Mouse (Mus musculus) forebrain, embryonic 10.5 days (tissue): ENCODE measurements around the gene Klra2. TPM values are rescaled to one million over a fixed set of nuclear protein-coding genes. Genes with fewer than 3 reads are reported as not detected.
"Not testable (repeated sequence)": the region's sequence is repeated elsewhere in the genome, so short reads cannot be mapped to it uniquely, and the experiment has no call there.

Experiments
- DNase-seq: peaks from one replicate; pipeline ENCODE4 v3.0.0-alpha.2; 2017; ENCODE audit warnings: low spot score; ENCODE audit errors: extremely low spot score
- H3K27ac ChIP-seq: fragments of 300-500 bp; sonication (generic); 2 replicates; pipeline ENCODE4 v1.5.1; 2016; ENCODE audit warnings: mild to moderate bottlenecking
- H3K27me3 ChIP-seq: fragments of 300-500 bp; sonication (generic); 2 replicates; pipeline ENCODE4 v1.6.1; 2016; ENCODE audit warnings: mild to moderate bottlenecking; ENCODE audit not compliant: poor library complexity, severe bottlenecking
- H3K36me3 ChIP-seq: fragments of 300-500 bp; sonication (generic); replicated peaks from 2 replicates; pipeline ENCODE4 v1.6.1; 2016; ENCODE audit warnings: mild to moderate bottlenecking, moderate library complexity
- H3K4me1 ChIP-seq: fragments of 300-500 bp; sonication (generic); 2 replicates; pipeline ENCODE4 v1.6.1; 2016
- H3K4me3 ChIP-seq: fragments of 300-500 bp; sonication (generic); 2 replicates; pipeline ENCODE4 v1.5.1; 2016; ENCODE audit warnings: mild to moderate bottlenecking, moderate library complexity
- H3K9me3 ChIP-seq: fragments of 300-500 bp; sonication (generic); 2 replicates; pipeline ENCODE4 v1.6.1; 2016; ENCODE audit warnings: mild to moderate bottlenecking, moderate library complexity
- WGBS: fragments of 180-500 bp; shearing (Covaris S2); methylation state at CpG from one replicate; pipeline ENCODE4 v1.1.7; 2016; 5-methylcytosine and 5-hydroxymethylcytosine counted together
- polyA plus RNA-seq: library from polyadenylated mRNA; unstranded; fragments of >200 nt; fragmentation: Nextera tagmentation; extraction: Ambion mirVana; gene quantifications from 2 replicates; pipeline ENCODE4 v1.2.1, GENCODE M21; 2016

Klra2 gene
- polyA plus RNA-seq: not detected in 2 replicates

- no peak for DNase-seq
- Histone ChIP-seq H3K36me3 (no peaks in the 10 kb centered on the region), H3K4me3 (no peak within 1 kb of the TSS), H3K27me3 (no peaks in the 10 kb centered on the region), H3K27ac (no peak within 1 kb of the TSS), H3K9me3 (peaks cover 4% of the 10 kb centered on the region; the same call in 1 of the 2 replicates), H3K4me1 (no peaks in the 10 kb centered on the region)
- WGBS: 94% methylated on average over 2 of the region's 2 CpGs
Measured at GRCm38 (mm10) chr6:131247206-131247605, at the start of gene Klra2. Gene Klra2 (minus strand): TSS chr6:131247362.

GRCm38 (mm10) chr6:131294435-131295112 is 47.4 kb upstream of the Klra2 start:
- 90% methylated on average over 5 of the region's 5 CpGs for WGBS
- no peak for DNase-seq

GRCm38 (mm10) chr6:131293916-131294315 is 46.8 kb upstream of the Klra2 start:
- no peak overlapping the region for H3K27ac ChIP-seq
- peak overlapping the region; percentile 73; the same call in 1 of the 2 replicates for H3K4me3 ChIP-seq
- no peaks in the 10 kb centered on the region; the same call in 1 of the 2 replicates for H3K36me3 ChIP-seq
- DNase-seq: no peak
- WGBS: 88% methylated on average over 5 of the region's 5 CpGs
- no peaks in the 10 kb centered on the region for H3K27me3 ChIP-seq
- no peaks in the 10 kb centered on the region for H3K9me3 ChIP-seq
- H3K4me1 ChIP-seq: peaks cover 10% of the 10 kb centered on the region

More at GRCm38 (mm10) chr6:131294435-131295112, 47.4 kb upstream of the Klra2 start:
- Histone ChIP-seq H3K36me3 (no peaks in the 10 kb centered on the region), H3K4me3 (no peak overlapping the region), H3K27ac (no peak overlapping the region), H3K4me1 (peaks cover 10% of the 10 kb centered on the region), H3K27me3 (no peaks in the 10 kb centered on the region), H3K9me3 (no peaks in the 10 kb centered on the region)

- Histone ChIP-seq H3K36me3 (peaks cover 5% of the 10 kb centered on the region), H3K27me3 (no peaks in the 10 kb centered on the region), H3K27ac (peak within 1 kb of the TSS; percentile 91), H3K4me3 (peak within 1 kb of the TSS; percentile 73), H3K4me1 (peaks cover 10% of the 10 kb centered on the region), H3K9me3 (no peaks in the 10 kb centered on the region)
- 4% methylated on average over 49 of the region's 51 CpGs for WGBS
- peak; percentile 78 for DNase-seq
Measured at GRCm38 (mm10) chr6:131292991-131293788, 46.0 kb upstream of the Klra2 start, which contains the start of gene Magohb. Gene Magohb (minus strand): TSS chr6:131293244.

GRCm38 (mm10) chr6:131292276-131292990 is 45.3 kb upstream of the Klra2 start:
- DNase-seq: peak; percentile 15

GRCm38 (mm10) chr6:131290430-131290829 is 43.3 kb upstream of the Klra2 start:
- Histone ChIP-seq H3K36me3 (peaks cover 28% of the 10 kb centered on the region), H3K4me1 (peaks cover 10% of the 10 kb centered on the region), H3K27me3 (no peaks in the 10 kb centered on the region), H3K4me3 (no peak overlapping the region), H3K27ac (no peak overlapping the region), H3K9me3 (no peaks in the 10 kb centered on the region)
- no peak for DNase-seq
- 33% methylated on average over 2 of the region's 2 CpGs for WGBS

More at GRCm38 (mm10) chr6:131292276-131292990, 45.3 kb upstream of the Klra2 start:
- no peaks in the 10 kb centered on the region for H3K9me3 ChIP-seq
- no peaks in the 10 kb centered on the region for H3K27me3 ChIP-seq
- peak overlapping the region; percentile 73 for H3K4me3 ChIP-seq
- peaks cover 12% of the 10 kb centered on the region for H3K36me3 ChIP-seq
- H3K27ac ChIP-seq: peak overlapping the region; percentile 91
- WGBS: 35% methylated on average over 10 of the region's 10 CpGs
- peaks cover 10% of the 10 kb centered on the region for H3K4me1 ChIP-seq

- H3K27ac ChIP-seq, H3K4me1 ChIP-seq, H3K27me3 ChIP-seq, DNase-seq, H3K9me3 ChIP-seq, H3K4me3 ChIP-seq: not testable (repeated sequence)
- peaks cover 20% of the 10 kb centered on the region for H3K36me3 ChIP-seq
- 94% methylated on average over 2 of the region's 2 CpGs for WGBS
Measured at GRCm38 (mm10) chr6:131278160-131278559, 31.0 kb upstream of the Klra2 start.

GRCm38 (mm10) chr6:131276659-131277058 is 29.5 kb upstream of the Klra2 start:
- Histone ChIP-seq H3K36me3 (peaks cover 5% of the 10 kb centered on the region), H3K4me3 (no peak overlapping the region), H3K27ac (no peak overlapping the region), H3K9me3 (no peaks in the 10 kb centered on the region), H3K27me3 (no peaks in the 10 kb centered on the region), H3K4me1 (no peaks in the 10 kb centered on the region)
- DNase-seq: no peak
- 92% methylated on average over 4 of the region's 4 CpGs for WGBS

- H3K36me3 ChIP-seq: peaks cover 3% of the 10 kb centered on the region
Measured at GRCm38 (mm10) chr6:131272311-131272710, 25.1 kb upstream of the Klra2 start.

GRCm38 (mm10) chr6:131270312-131270711 is 23.1 kb upstream of the Klra2 start:
- H3K4me1 ChIP-seq: no peaks in the 10 kb centered on the region
- no peaks in the 10 kb centered on the region for H3K36me3 ChIP-seq
- H3K27ac ChIP-seq: no peak overlapping the region
- no peak overlapping the region for H3K4me3 ChIP-seq
- no peak for DNase-seq
- WGBS: 74% methylated on average over 1 of the region's 1 CpGs
- H3K27me3 ChIP-seq: no peaks in the 10 kb centered on the region
- 0 out of 2 replicates have a peak, but pooled peaks cover 2% of the 10 kb centered on the region for H3K9me3 ChIP-seq

More at GRCm38 (mm10) chr6:131272311-131272710, 25.1 kb upstream of the Klra2 start:
- H3K4me1 ChIP-seq: no peaks in the 10 kb centered on the region
- H3K4me3 ChIP-seq: no peak overlapping the region
- no peaks in the 10 kb centered on the region for H3K27me3 ChIP-seq
- no peak overlapping the region for H3K27ac ChIP-seq
- DNase-seq: no peak
- WGBS: 89% methylated on average over 1 of the region's 1 CpGs
- H3K9me3 ChIP-seq: 0 out of 2 replicates have a peak, but pooled peaks cover 2% of the 10 kb centered on the region

GRCm38 (mm10) chr6:131269599-131269998 is 22.4 kb upstream of the Klra2 start:
- 92% methylated on average over 2 of the region's 2 CpGs for whole genome bisulfite sequencing

GRCm38 (mm10) chr6:131264175-131264574 is 17.0 kb upstream of the Klra2 start:
- Histone ChIP-seq H3K4me3 (no peak overlapping the region), H3K4me1 (no peaks in the 10 kb centered on the region), H3K36me3 (no peaks in the 10 kb centered on the region), H3K27me3 (no peaks in the 10 kb centered on the region), H3K9me3 (peaks cover 25% of the 10 kb centered on the region), H3K27ac (no peak overlapping the region)
- no peak for DNase-seq
- 74% methylated on average over 5 of the region's 5 CpGs for WGBS

More at GRCm38 (mm10) chr6:131269599-131269998, 22.4 kb upstream of the Klra2 start:
- Histone ChIP-seq H3K36me3 (no peaks in the 10 kb centered on the region), H3K9me3 (peaks cover 4% of the 10 kb centered on the region), H3K27me3 (no peaks in the 10 kb centered on the region), H3K4me1 (no peaks in the 10 kb centered on the region), H3K4me3 (no peak overlapping the region), H3K27ac (no peak overlapping the region)
- no peak for DNase-seq
